Mouse (Mus musculus): ENCODE measurements around the gene Orai3.
A peak's percentile ranks its signal among the peaks of the same experiment; 100 is the strongest.
"Not testable (repeated sequence)": the region's sequence is repeated elsewhere in the genome, so short reads cannot be mapped to it uniquely, and the experiment has no call there.

Orai3 gene

GRCm38 (mm10) chr7:127769651-127770038 lies at the start of gene Orai3:
Gene Orai3, plus strand, starts transcription at chr7:127769815.
- peak; percentile 82 for DNase-seq

GRCm38 (mm10) chr7:127725490-127725889 lies 44.1 kb upstream of the Orai3 start:
- no peak for DNase-seq

- no peak for DNase-seq
Observed at GRCm38 (mm10) chr7:127725924-127726323, 43.7 kb upstream of the Orai3 start.

DNA sequence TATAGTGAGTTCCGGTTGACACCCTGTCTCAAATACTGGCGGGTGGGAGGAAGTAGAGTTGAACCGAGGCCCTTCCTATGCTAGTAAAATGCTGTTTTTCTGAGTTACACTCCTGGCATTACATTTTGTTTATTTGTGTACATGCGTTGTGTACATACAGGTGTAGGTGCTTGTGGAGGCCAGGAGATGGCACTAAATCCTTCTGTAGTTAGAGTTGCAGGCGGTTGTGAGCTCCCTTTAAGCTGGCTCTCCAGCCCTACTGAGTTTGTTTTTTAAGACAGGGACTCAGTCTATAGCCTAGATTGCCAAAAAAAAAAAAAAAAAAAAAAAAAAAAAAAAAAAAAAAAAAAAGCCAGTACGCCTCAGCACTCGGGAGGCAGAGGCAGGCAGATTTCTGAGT lies 41.7 kb upstream of the Orai3 start:
- no peak for DNase-seq

GRCm38 (mm10) chr7:127730170-127730569 lies 39.4 kb upstream of the Orai3 start:
- no peak for DNase-seq

- DNase-seq = not testable (repeated sequence)
Observed at GRCm38 (mm10) chr7:127732066-127732465, 37.5 kb upstream of the Orai3 start, which contains the start of gene Ctf2. Gene Ctf2, minus strand, starts transcription at chr7:127732166.

GRCm38 (mm10) chr7:127744366-127745045 lies 25.1 kb upstream of the Orai3 start, which contains the start of gene Fbxl19:
Gene Fbxl19, plus strand, starts transcription at chr7:127744543.
- DNase-seq = peak; percentile 79

DNA sequence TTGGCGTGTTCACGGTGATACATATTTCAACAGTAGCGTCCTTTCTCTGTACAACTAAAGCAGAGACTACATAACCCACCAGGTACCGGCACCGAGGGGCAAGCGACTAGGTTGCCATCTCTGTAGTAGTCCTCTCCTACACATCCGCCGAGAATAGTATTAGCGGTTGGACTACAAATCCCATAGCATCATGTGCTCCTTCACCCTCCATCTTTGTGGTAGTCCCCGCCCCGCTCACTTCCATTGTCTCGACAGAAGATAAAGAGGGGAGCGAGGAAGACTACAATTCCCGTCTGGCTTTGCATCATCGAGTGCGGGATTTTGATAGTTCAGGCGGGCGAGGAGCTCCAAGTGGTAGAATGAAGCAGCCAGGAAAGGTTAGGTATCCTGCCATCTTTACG lies 24.4 kb upstream of the Orai3 start:
- peak; percentile 97 for DNase-seq

DNA sequence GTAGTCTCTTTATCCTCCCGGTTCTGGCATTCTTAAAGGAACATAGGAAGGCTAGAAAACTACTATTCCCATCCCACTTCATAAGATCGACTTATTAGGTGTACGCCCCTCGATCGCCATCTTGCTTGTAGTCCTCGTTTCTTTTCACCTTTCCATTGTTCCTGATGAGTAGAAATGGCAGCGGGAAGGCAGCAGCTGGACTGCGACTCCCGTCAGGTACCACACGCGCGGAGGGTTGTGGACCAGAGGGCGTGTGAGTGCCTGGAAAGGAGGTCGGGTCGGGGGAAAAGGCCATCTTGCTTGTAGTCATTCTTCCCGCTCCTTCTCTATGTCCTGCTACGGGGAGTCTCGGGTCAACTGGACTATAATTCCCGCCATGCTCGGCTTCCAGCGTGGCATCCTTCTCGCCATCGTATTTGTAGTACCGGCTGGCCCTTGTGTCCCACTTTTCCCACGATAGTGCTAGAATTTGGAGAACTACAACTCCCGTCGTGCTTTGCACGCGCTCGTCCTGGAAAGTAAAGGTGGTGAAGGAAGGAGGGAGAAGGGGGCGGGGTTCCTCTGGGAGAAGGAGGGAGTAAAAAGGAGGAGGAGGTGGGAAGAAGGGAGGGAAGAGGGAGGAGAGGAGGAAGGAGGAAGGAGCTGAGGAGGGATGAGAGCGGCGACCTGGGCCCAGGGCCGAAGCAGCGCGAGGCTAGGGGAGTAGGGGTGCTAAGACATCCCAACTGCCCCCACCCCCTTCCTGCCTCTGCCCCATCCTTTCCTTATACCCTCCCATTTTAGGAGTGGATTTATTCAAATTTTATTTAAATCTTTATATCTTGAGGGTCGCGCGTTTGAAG lies 23.7 kb upstream of the Orai3 start:
- DNase-seq = peak; percentile 99

DNA sequence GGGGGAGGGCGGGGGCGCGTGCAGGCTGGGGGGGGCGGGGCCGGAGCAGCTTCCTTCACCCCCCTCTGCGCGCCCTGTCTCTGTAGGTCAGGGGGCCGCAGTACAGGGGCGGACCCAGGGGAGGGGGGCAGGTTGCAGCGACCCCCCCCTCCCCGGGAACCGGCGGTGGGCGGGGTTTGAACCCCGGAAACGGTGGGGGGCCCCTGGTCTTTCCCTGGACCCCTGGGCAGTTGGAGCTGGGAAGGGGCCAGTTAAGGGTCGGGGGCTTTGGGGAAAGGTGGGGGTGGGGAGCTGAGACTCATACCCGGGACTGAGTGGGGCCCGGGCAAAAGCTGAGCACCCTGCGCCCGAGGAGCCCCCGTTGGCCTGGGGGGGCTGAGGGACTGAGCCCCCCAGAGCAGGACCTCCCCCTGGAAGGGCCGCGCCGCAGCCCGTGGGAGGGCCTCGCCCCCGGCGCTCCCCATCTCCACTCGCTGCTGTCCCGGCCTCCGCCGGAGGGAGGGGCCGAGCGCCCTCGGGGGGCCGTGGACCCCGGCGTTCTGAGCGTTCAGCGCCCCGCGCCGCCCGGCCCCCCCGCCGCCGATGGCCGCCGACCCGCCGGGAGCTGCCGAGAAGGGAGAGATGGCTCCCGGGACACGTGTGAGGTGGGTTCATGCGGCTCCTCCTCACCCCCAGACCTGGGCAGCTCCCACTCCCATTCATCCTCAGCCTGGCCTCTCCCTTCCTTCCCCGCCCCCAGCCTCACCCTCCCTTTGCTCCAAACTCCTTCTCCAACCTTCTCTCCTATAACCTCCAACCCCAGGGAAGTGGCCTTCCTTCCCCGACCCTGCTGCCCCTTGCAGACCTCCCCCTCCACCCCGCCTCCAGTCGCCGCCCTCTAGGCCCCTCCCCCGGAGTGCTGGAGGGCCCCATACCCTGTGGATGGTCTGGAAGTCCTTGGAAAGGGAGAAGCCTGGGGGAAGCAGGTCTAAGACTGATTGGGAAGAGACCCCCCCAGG lies 22.8 kb upstream of the Orai3 start:
- DNase-seq = peak; percentile 31

- no peak for DNase-seq
Observed at GRCm38 (mm10) chr7:127747559-127748234, 21.9 kb upstream of the Orai3 start.

DNA sequence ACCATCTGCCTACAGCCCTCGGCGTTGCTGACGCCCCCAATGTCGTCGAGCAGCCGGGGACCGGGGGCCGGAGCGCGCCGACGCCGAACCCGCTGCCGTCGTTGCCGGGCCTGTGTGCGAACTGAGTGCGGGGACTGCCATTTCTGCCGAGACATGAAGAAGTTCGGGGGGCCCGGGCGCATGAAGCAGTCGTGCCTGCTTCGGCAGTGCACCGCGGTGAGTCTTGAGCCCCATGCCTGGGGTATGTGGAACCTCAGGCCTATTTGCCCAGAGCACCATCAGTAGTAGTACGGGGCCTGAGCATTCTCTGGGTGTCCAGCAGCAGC lies 21.4 kb upstream of the Orai3 start:
- DNase-seq = no peak

GRCm38 (mm10) chr7:127750131-127751127 lies 19.2 kb upstream of the Orai3 start:
- peak; percentile 83 for DNase-seq

GRCm38 (mm10) chr7:127751619-127752018 lies 18.0 kb upstream of the Orai3 start:
- no peak for DNase-seq

GRCm38 (mm10) chr7:127752069-127752468 lies 17.5 kb upstream of the Orai3 start:
- no peak for DNase-seq

GRCm38 (mm10) chr7:127753158-127753557 lies 16.5 kb upstream of the Orai3 start:
- no peak for DNase-seq

DNA sequence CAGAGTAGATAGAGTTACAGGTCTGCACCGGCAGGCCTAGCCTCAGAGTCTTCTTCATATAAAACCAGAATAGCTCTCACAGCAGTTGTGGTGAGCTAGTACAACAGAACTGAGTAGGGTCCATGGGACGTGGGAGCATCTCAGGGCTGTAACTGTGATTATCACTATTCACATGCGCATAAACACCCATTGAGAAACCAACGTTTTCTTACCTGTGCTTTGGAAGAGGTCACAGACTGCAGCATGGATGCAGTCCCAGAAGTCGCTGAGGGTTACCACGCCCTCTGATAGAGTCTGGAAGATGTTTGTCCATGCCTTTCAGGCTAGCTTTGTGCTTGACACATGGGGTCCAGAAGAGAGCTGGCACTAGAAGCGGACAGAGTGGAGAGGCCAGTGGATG lies 15.9 kb upstream of the Orai3 start:
- DNase-seq = no peak

DNA sequence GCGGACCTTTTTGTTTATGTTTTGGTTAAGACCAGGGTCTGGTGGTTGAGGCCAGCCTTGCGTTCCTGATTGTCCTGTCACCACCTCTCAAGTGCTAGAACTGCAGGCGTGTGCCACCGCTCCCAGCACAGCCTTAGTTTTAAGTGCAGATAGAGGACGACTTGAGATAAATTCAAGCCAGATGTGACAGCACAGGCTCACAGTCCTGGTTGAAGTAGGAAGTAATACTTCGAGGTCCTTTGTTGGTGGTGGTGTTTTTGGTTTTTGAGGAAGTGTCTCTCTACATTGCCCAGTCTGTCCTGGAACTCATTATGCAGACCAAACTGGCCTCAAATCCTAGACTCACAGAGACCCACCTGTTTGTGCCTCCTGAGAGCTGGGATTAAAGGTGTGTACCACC lies 9.9 kb upstream of the Orai3 start:
- DNase-seq = no peak

GRCm38 (mm10) chr7:127760478-127760877 lies 9.1 kb upstream of the Orai3 start:
- DNase-seq = no peak

GRCm38 (mm10) chr7:127761026-127761425 lies 8.6 kb upstream of the Orai3 start:
- peak; percentile 60 for DNase-seq

- DNase-seq = no peak
Observed at GRCm38 (mm10) chr7:127763642-127764041, 6.0 kb upstream of the Orai3 start.

Measured in right cerebral cortex, adult 18-20 months (tissue).